Mouse (Mus musculus) brown adipose tissue, adult 24 weeks (tissue): Measurements from ENCODE around the gene Ipo7. TPM values are rescaled to one million over a fixed set of nuclear protein-coding genes. Genes with fewer than 3 reads are reported as not detected.
"Not testable (repeated sequence)": the region's sequence is repeated elsewhere in the genome, so short reads cannot be mapped to it uniquely, and the experiment has no call there.

Experiments
- H3K27ac ChIP-seq: fragments of 200-500 bp; replicated peaks from 2 replicates; pipeline ENCODE4 v1.5.1; 2012; ENCODE audit warnings: low read depth, mild to moderate bottlenecking, low read length
- H3K4me1 ChIP-seq: fragments of 200-500 bp; 2 replicates; pipeline ENCODE4 v1.6.1; 2012; ENCODE audit warnings: low read length, mixed read lengths; ENCODE audit not compliant: control insufficient read depth, insufficient read depth, insufficient read length
- H3K4me3 ChIP-seq: fragments of 200-500 bp; 2 replicates; pipeline ENCODE4 v1.5.1; 2012; ENCODE audit warnings: low read depth, mild to moderate bottlenecking, low read length, moderate library complexity; ENCODE audit not compliant: insufficient read depth
- polyA plus RNA-seq: library from polyadenylated mRNA; stranded (reverse); fragments of >200 nt; gene quantifications from 2 replicates; pipeline ENCODE4 v1.2.4, GENCODE M21; 2012; ENCODE audit not compliant: missing spikeins, insufficient read depth, insufficient read length

Gene Ipo7
- 51.7 and 64.6 TPM in 2 replicates for polyA plus RNA-seq

DNA sequence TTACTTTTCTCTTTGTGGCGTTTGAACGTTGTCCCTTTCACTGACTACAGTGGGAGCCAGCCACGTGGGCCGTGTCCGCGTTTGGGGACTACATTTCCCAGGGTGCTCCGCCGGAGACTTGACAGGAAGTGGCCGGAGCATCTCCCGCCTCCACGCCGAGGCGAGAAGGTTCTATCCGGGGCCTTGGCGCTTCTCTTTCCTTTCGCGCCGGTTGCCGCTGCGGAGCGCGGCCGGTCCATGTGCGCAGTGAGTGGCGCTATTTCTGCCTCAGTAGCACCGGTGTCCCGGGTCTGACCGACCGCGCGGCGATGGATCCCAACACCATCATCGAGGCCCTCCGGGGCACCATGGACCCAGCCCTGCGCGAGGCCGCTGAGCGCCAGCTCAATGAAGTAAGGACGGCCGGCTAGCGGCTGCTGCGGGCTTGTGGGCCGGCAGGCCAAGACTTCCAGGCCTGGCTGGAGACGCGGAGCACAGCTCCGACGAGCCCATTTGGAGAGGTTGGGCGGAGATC is at the start of gene Ipo7:
Gene Ipo7, plus strand, starts transcription at position 158 of the 514 bp plus-strand sequence.
- Histone ChIP-seq H3K4me1 (no peaks in the 10 kb centered on the region; the same call in 1 of the 2 replicates), H3K27ac (peak within 1 kb of the TSS; percentile 79), H3K4me3 (peak within 1 kb of the TSS; percentile 97)

GRCm38 (mm10) chr7:109968924-109969450 is 49.1 kb upstream of the Ipo7 start:
- H3K4me1 ChIP-seq = peaks cover 4% of the 10 kb centered on the region; the same call in 1 of the 2 replicates
- H3K4me3 ChIP-seq = no peak overlapping the region
- peak overlapping the region; percentile 78; the same call in 1 of the 2 replicates for H3K27ac ChIP-seq

GRCm38 (mm10) chr7:109969542-109969941 is 48.5 kb upstream of the Ipo7 start:
- no peak overlapping the region for H3K27ac ChIP-seq
- H3K4me3 ChIP-seq = no peak overlapping the region
- H3K4me1 ChIP-seq = peaks cover 4% of the 10 kb centered on the region; the same call in 1 of the 2 replicates

DNA sequence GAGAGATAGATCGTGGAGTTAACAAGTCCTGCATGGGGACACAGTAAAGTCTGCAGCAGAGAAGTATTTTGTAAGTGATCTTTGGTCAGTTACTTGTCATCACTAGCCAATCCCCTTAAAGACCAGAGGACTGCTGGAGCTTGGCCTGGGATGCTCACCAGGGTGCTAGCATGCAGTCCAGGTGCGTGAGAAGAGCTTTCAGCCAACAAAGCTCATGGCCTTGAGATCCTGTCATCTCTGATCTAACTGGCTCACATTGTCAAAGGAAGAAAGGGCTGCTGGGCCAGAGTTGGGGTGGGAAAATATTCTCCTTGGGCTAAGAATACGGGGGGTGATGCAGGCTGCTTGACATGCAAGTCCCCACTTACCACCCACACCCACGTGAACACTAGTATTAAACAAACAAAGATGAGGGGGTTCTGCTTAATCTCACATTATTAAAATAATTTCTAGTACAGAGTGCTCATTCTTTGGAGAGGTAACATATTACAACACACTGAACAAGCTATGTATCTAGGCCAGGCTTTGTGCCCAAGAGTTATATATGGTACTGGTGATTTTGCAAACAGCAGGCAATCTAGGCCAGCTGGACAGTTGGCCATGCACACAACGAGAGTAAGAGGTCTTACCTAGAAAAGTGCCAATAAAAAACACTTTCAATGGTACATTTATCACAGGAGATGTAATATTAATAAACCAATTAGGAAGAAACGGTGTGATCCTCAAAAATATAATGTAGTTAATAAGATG is 41.9 kb upstream of the Ipo7 start:
- Histone ChIP-seq H3K4me3 (no peak overlapping the region), H3K27ac (no peak overlapping the region), H3K4me1 (no peaks in the 10 kb centered on the region)

GRCm38 (mm10) chr7:109977131-109977530 is 40.9 kb upstream of the Ipo7 start:
- not testable (repeated sequence) for H3K4me3 ChIP-seq, H3K4me1 ChIP-seq, H3K27ac ChIP-seq

GRCm38 (mm10) chr7:109984608-109985007 is 33.5 kb upstream of the Ipo7 start:
- H3K4me1 ChIP-seq, H3K27ac ChIP-seq, H3K4me3 ChIP-seq: not testable (repeated sequence)

DNA sequence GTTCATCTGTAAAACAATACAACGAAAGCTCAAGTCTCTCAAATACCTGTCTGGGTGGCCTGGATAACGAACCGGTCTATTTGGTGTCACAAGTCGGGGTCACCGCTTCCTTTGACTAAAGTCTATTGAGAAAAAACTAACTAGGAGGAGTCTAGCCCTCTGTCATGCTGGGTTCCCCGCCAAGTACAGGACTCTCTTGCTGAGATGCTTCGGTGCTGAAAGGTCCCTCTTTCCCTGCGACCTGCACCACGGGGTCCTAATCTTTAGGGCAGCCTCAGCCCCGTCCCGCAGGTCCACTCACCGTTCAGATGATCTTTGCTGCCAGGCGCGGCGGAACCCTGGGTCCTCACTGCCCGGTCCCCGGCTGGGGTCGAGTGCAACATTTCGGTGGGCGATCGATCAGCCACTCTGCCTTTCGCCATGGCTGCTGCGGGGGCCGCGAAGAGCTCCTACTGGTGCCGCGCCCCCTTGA is 32.4 kb upstream of the Ipo7 start:
- peak overlapping the region; percentile 25 for H3K27ac ChIP-seq
- peak overlapping the region; percentile 67 for H3K4me3 ChIP-seq
- no peaks in the 10 kb centered on the region for H3K4me1 ChIP-seq

DNA sequence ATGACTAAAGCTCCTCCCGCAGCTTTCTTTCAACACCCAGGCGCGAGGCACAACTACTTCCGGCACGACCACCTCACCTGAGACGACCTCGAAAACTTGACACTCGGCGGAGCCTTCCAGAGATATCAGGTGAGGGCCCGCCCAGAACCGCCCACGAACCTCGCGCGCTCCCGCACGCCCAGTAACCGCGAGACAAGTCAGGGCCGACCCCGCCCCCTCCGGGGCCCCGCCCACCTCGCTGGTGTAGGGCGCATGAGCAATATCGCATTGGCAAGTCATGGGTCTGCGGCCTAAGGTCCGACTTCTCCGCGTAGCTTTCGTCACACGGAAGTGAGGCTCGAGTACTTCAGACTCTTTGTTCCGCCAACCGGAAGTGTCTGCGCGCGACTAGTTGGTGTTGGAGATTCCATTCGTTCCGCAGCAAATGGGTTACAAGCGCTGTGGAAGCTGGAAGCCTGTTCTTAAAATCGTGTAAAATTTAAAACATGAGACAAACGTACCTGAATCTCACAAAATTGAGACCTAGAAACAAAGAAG is 31.9 kb upstream of the Ipo7 start:
- Histone ChIP-seq H3K27ac (peak overlapping the region; percentile 38), H3K4me1 (no peaks in the 10 kb centered on the region), H3K4me3 (peak overlapping the region; percentile 67)

DNA sequence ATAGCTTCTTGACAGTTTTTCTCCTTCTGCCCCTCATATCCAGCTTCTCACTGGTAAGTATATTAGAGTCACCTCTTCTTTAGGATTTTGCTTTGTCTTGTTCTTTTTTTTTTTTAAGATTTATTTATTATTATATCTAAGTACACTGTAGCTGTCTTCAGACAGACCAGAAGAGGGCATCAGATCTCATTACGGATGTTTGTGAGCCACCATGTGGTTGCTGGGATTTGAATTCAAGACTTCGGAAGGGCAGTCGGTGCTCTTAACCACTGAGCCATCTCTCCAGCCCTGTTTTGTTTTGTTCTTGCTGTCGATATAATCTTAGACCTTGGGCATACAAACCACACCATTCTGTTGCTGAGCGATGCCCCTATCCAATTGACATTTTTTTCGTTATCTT is 31.3 kb upstream of the Ipo7 start, which contains the start of gene Tmem41b:
Gene Tmem41b, minus strand, starts transcription at position 155 of the 400 bp plus-strand sequence.
- Histone ChIP-seq H3K4me3 (peak within 1 kb of the TSS; percentile 67), H3K27ac (peak within 1 kb of the TSS; percentile 38)
- H3K4me1 ChIP-seq = not testable (repeated sequence)

DNA sequence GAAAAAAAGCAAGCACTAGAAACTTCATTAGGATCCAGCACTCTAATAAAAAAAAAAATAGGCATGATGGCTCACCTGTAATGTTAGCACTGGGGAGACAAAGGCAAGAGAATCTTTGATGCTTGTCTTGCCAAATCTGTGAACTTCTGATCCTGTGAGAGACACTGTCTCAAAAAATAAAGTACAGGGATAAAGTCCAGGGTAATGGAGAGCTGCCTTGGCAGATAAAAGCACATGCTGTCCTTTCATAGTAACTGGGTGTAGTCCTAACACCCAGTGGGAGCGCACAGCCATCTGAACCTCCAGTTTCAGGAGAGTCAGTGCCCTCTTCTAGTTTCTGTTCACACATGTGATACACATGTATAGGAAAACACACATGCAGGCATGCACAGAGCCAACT is 26.8 kb upstream of the Ipo7 start:
- Histone ChIP-seq H3K27ac (no peak overlapping the region), H3K4me1 (peaks cover 3% of the 10 kb centered on the region; the same call in 1 of the 2 replicates), H3K4me3 (no peak overlapping the region)

- Histone ChIP-seq H3K4me1 (peaks cover 3% of the 10 kb centered on the region; the same call in 1 of the 2 replicates), H3K27ac (peak overlapping the region; percentile 74), H3K4me3 (no peak overlapping the region)
Measured at GRCm38 (mm10) chr7:109993157-109993959, 24.7 kb upstream of the Ipo7 start.

GRCm38 (mm10) chr7:109998388-109998787 is 19.7 kb upstream of the Ipo7 start:
- Histone ChIP-seq H3K4me1 (peaks cover 3% of the 10 kb centered on the region), H3K4me3 (no peak overlapping the region), H3K27ac (no peak overlapping the region)

DNA sequence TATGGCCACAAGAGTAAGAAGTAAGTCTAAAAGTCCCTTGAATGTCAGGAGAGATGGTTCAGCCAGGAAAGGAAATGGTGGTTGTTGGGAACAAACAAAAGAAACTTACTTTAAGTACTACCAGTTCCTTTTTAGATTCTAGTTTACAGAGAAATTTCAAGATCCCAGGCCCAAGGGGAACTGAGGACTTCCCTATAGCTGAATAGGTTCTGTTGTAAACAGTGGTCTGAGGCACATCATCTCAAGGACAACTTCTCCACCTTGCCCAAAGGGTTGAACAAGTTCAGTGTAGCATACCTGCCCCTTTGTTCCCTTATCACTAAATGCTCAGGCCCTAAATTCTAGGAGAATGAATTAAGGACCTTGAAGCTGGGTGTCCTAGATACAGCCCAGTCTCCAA is 16.0 kb upstream of the Ipo7 start:
- Histone ChIP-seq H3K27ac (no peak overlapping the region), H3K4me1 (no peaks in the 10 kb centered on the region; the same call in 1 of the 2 replicates), H3K4me3 (no peak overlapping the region)

DNA sequence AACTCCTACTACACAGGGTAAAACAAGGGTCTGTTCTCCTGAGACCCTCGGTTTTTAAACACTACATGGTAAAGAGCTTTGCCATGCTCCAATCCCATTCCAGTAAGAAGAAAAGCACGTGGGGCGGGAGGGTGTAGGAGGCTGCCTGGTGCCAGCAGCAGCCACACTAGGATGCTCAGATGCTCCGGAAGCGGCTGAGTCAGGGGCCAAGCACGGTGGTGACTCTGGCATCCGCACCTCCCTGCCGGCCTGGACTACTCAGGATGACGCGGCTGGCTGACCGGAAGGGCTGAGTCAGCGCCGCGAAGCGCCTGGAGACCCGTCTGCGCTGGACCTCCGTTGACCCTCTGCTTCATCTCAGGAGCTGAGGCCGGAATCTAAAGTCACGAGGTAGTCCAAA is 15.1 kb upstream of the Ipo7 start:
- Histone ChIP-seq H3K4me3 (peak overlapping the region; percentile 23), H3K4me1 (no peaks in the 10 kb centered on the region; the same call in 1 of the 2 replicates), H3K27ac (no peak overlapping the region)

GRCm38 (mm10) chr7:110005976-110006375 is 12.1 kb upstream of the Ipo7 start:
- H3K4me3 ChIP-seq = no peak overlapping the region
- H3K4me1 ChIP-seq = no peaks in the 10 kb centered on the region; the same call in 1 of the 2 replicates
- no peak overlapping the region for H3K27ac ChIP-seq
